Mouse (Mus musculus) testis, adult 2 months (tissue): Measurements from ENCODE around the gene Gsta3. TPM values are rescaled to one million over a fixed set of nuclear protein-coding genes. Genes with fewer than 3 reads are reported as not detected.

ENCODE experiments used
- H3K27ac ChIP-seq: fragments of 200-500 bp; 2 replicates; pipeline ENCODE4 v1.5.1; 2012; ENCODE audit warnings: low read depth, low read length; ENCODE audit not compliant: control insufficient read depth, insufficient read depth
- H3K27me3 ChIP-seq: fragments of 200-500 bp; 2 replicates; pipeline ENCODE4 v1.6.1; 2012; ENCODE audit warnings: mild to moderate bottlenecking, low read length, moderate library complexity; ENCODE audit not compliant: control insufficient read depth, insufficient read depth
- H3K36me3 ChIP-seq: fragments of 200-500 bp; 2 replicates; pipeline ENCODE4 v1.6.1; 2012; ENCODE audit warnings: mild to moderate bottlenecking, low read length; ENCODE audit not compliant: control insufficient read depth, insufficient read depth
- H3K4me1 ChIP-seq: fragments of 200-500 bp; 2 replicates; pipeline ENCODE4 v1.6.1; 2012; ENCODE audit warnings: low read length; ENCODE audit not compliant: control insufficient read depth, insufficient read depth
- H3K4me3 ChIP-seq: fragments of 200-500 bp; 2 replicates; pipeline ENCODE4 v1.5.1; 2012; ENCODE audit warnings: low read depth, mild to moderate bottlenecking, low read length, moderate library complexity, mixed read lengths; ENCODE audit not compliant: control insufficient read depth
- CTCF ChIP-seq: fragments of 200-500 bp; IDR thresholded peaks from 2 replicates; pipeline ENCODE4 v1.5.1; 2012; ENCODE audit warnings: low read depth, mild to moderate bottlenecking, inconsistent platforms, low read length, moderate library complexity; ENCODE audit not compliant: control insufficient read depth, insufficient read depth, insufficient replicate concordance
- POLR2A ChIP-seq: fragments of 200-500 bp; IDR thresholded peaks from 2 replicates; pipeline ENCODE4 v1.6.1; 2012; ENCODE audit warnings: low read depth, mild to moderate bottlenecking, inconsistent platforms, low read length, moderate library complexity; ENCODE audit not compliant: control insufficient read depth
- polyA plus RNA-seq: library from polyadenylated mRNA; depleted of rRNA; stranded (reverse); fragments of >200 nt; gene quantifications from 2 replicates; pipeline ENCODE4 v1.2.3, GENCODE M21; 2012

Gsta3 gene
- polyA plus RNA-seq, 1 experiment: 15.7 TPM

DNA sequence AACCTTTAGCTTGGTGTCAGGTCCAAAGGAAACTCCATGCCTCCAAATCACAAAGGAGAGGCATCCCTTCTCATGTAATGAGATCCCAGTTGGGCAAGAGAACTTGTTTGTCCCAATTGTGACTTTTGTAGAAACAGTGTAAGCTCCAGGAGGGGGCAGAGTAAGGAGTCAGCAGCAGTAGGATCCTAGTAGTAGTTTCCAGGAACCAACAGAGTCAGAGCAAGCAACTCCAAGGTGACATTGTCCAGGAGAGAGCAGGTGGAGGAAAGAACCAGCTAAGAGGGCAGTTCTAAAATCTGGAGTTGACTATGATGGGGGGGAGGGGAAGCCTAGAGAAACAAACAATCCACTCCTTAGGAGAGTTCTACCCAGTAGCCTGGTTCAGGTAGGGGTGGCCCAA lies 7.5 kb downstream of the Gsta3 start:
- Histone ChIP-seq H3K36me3 (no peaks in the 10 kb centered on the region), H3K4me1 (no peaks in the 10 kb centered on the region; the same call in 1 of the 2 replicates), H3K4me3 (no peak overlapping the region), H3K27ac (no peak overlapping the region), H3K27me3 (no peaks in the 10 kb centered on the region)
- no peak for TF ChIP-seq POLR2A
- TF ChIP-seq CTCF: no peak

DNA sequence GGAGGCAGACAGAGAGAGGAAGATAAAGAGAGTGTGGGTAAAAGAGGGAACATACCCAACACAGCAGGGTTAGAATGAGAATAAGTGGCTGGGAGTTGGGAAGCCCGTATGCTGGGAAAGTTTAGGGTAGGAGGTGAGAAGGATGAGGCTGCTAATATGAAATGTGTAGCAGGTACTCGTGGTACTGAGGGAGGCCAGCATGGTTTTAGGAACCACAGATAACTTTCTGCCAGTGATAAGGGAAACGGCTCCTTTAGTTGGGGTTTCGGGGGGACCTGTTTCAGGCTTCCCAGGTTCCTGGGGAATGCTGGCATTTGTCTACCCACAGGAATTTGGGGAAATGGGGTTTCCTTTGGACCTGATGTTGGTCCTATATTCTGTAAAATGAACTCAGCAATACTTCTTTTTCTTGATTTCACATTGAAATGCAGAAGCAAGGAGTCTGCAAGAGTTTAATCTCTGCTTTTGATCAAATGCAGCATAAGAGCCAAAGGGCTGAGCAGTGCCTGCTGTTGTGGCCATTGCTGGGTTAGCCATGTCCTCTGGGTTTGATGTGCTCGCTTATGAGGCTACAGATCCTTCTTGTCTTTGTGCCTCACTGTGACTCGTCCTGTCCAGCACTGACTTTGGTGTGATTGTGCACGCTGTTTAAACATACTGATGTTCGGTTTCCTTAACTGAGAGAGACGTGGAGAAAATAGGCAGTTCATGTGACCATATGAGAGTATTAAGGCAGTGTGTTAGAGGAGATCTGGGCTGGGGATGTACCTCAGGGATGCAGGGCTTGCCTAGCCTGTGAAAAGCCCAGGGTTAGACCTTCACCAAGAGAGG lies 8.4 kb downstream of the Gsta3 start:
- no peaks in the 10 kb centered on the region; the same call in 1 of the 2 replicates for H3K4me1 ChIP-seq
- TF ChIP-seq POLR2A (no peak), CTCF (no peak)
- no peak overlapping the region for H3K4me3 ChIP-seq
- H3K36me3 ChIP-seq: no peaks in the 10 kb centered on the region
- H3K27me3 ChIP-seq: no peaks in the 10 kb centered on the region
- no peak overlapping the region for H3K27ac ChIP-seq

DNA sequence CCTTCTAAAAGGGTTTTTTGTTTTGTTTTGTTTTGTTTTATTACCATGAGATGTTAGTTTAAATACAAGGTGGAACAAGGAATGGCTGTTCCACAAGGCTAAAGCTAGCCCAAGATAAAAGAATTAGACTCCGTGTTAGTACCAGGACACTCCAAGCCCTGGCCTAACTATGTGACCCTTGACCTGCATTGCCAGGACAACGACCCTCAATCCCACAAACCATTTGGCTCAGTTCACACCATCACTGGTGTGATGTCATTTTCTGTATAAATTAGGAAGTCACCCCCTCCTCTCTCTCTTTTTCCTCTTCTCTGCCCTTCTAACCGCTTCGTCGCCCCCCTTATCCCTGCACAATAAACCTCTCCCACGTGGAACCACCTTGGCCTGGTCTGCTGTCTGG lies 11.3 kb downstream of the Gsta3 start:
- Histone ChIP-seq H3K27me3 (no peaks in the 10 kb centered on the region), H3K36me3 (no peaks in the 10 kb centered on the region), H3K4me1 (no peaks in the 10 kb centered on the region; the same call in 1 of the 2 replicates), H3K4me3 (no peak overlapping the region), H3K27ac (no peak overlapping the region)
- TF ChIP-seq CTCF (no peak), POLR2A (no peak)

DNA sequence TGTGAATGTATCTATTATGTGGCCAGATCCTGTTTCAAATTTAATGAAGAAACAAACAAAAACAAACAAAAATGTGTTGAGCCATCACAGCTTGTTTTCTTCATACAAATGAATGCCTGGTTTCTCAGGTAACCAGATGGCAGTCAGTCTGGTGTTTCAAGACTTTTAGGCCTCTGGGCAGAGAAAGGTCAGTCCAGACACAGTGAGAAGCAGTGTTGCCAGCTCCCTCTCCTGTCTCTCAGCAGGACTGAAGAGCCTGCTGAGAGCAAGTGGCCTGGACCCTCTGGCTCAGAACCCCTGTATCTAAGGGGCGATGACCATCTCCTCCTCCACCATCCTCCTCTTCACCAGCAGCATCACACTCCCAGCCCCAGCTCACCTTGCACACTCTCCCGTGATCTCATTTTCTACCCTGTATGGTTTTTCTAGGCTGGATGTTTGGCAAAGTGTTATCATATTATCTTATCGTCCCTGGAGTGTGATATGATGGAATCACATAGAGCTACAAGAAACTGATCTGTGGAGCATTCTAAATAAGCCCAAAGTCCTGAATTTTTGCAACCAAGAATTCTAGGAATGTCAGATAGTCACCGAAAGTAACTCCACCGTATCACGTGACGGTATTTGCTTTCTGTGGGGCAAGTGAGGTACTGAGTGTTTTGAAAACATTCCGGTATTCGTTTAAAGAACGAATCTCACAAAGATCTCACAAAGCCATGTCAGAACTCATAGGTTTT lies 12.3 kb downstream of the Gsta3 start:
- Histone ChIP-seq H3K27ac (no peak overlapping the region), H3K4me3 (no peak overlapping the region), H3K4me1 (no peaks in the 10 kb centered on the region; the same call in 1 of the 2 replicates), H3K36me3 (no peaks in the 10 kb centered on the region), H3K27me3 (no peaks in the 10 kb centered on the region)
- no peak for TF ChIP-seq CTCF
- TF ChIP-seq POLR2A: no peak

DNA sequence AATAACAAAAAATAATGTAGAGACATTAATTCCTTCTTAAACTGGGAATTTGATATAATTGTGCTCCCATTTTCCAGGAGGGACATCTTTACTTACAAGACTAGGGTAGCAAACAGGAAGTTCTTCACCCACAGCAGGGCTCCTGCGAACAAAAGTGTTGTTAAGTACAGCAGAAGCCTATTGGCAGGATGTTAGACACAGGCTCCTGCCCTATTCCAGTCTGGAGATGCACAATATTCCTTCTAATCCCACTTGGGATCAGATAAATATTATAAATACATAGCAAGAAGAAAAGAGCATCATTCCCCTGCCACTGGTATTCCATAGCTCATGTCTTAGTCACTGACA lies 12.9 kb downstream of the Gsta3 start:
- H3K27me3 ChIP-seq: no peaks in the 10 kb centered on the region
- no peaks in the 10 kb centered on the region for H3K4me1 ChIP-seq
- no peak overlapping the region for H3K27ac ChIP-seq
- H3K36me3 ChIP-seq: no peaks in the 10 kb centered on the region
- TF ChIP-seq CTCF: no peak
- no peak for TF ChIP-seq POLR2A
- H3K4me3 ChIP-seq: no peak overlapping the region

DNA sequence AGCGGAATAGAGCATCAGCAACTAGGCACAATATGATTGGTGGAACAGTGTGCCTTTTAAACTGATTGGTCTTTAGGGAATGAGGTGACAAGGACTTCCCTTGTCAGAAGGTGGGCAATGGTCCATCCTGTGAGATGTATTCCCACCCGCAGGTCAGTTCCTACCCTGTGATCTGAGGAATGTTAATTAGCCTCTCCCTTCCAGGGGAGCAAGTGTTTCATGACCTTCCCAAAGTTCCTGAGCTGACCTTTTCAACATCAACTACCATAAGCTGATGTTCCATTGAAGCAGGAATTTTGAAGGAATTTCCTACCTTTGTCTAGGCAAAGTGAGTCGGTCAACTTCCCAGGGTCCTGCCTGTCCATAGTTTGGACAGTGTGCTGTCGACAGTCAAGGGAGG lies 13.5 kb downstream of the Gsta3 start:
- H3K4me1 ChIP-seq: no peaks in the 10 kb centered on the region
- no peak overlapping the region for H3K27ac ChIP-seq
- no peak overlapping the region for H3K4me3 ChIP-seq
- no peaks in the 10 kb centered on the region for H3K36me3 ChIP-seq
- H3K27me3 ChIP-seq: no peaks in the 10 kb centered on the region
- TF ChIP-seq CTCF (no peak), POLR2A (no peak)

DNA sequence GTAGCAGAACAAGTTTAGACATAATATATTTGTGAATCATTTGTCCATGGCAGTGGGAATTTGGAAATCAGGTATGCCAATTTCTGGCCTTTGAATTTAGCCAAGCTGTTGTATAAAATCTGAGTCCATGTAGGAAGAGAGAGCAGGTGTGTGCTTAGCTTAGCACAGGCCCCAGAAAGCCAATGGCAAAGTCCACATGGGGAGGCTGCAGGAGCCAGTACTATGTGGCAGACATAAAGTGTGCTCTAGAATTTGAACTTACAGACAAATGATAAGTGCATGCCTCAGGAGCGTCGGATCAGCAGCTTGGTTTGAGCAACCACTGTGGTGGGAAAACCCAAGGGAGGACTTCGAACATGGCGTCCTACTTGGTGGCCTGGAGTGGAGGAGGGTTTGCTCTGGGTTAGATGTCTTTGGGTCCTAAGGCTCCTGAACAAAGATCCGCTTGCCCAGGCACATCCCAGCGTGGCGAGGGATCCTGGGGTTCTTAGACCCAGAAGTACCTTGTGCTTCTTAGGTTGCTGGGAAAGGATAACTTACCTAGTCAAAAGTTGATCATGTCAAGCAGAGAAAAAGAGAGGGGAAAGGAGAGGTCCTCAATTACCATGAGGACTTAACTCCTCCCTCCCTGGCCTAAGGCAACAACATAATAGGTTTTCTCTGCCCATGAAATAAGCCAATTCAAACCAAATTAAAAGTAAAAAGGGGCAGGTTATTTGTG lies 15.4 kb downstream of the Gsta3 start:
- Histone ChIP-seq H3K36me3 (no peaks in the 10 kb centered on the region), H3K4me3 (no peak overlapping the region), H3K4me1 (no peaks in the 10 kb centered on the region), H3K27ac (no peak overlapping the region), H3K27me3 (no peaks in the 10 kb centered on the region)
- TF ChIP-seq POLR2A (no peak), CTCF (no peak)
